Mouse (Mus musculus): Measurements from ENCODE around the gene Wdr92.

The Wdr92 gene

DNA sequence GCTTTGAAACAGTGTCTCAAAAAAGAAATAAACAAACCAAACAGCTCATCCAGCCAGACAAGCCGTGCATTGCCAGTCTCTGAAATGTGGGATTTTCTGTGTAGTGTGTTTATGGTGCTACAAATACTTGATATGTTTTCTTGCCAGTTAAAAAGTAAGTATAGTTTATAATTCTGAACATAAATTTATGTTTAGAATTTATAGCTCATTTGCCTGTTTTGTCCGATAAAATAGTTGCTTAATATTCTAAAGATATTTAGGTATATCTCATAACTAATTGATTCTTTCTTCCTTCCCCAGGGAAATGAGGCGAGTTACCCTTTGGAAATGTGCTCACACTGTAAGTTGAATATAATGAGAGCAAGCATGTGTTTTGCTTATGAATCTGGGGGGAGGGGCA, at the start of gene Wdr92:
Gene Wdr92 (plus strand): TSS at position 301 of the 400 bp plus-strand sequence.
- no peak for DNase-seq (ENCODE audit: low spot score)

DNA sequence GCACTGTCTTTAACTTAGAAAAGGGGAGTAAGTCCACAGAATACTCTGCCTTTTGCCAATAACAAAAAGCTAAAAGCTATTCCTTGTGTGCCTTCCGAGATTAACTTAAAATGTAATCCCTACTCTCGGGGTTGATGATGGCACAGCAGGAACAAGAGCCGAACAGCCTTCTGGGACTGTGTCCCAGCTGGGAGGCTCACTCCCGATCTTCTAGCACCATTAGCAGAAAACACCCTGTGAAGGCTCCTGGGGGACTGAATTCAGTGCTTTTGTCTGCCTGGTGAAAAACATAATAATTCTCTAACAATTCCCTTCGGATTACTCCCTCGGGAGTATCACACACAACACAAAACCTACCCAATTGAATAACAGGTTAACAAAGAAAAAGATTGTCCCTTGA, 46.3 kb upstream of the Wdr92 start:
- DNase-seq (ENCODE audit: low spot score) = no peak

DNA sequence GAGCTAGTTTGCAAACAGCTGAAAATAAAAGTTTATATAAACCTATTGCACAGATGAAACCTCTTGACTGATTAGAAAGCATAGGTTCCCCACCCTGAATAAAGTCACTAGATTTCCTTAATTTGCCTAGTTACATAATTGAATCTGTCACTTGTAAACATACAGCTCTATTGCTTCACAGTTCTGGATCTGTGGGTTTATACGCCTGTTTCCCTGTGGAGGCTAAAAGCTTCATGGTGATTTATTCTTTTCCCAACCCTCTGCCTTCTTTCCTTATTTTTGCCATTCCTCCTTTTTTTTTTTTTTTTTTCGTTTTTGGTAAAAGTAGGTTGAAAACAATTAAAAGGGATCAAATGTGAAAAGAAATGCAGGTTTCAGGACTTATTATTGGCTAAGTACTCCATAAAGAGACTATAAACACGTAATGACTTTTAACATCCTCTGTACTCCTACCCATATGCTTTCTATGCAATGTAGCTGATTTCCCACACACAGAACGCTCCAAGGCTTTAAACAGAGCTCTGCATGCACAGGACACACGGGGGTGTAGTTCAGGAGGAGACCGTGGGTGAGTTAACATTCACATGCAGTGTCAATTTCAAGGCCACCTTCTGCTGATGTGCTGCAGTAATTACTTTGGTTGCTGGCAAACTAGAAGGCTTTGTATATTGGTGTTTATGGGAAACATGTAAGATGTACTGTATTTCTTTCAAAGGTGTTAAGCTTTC, 43.4 kb upstream of the Wdr92 start:
- no peak for DNase-seq (ENCODE audit: low spot score)

DNA sequence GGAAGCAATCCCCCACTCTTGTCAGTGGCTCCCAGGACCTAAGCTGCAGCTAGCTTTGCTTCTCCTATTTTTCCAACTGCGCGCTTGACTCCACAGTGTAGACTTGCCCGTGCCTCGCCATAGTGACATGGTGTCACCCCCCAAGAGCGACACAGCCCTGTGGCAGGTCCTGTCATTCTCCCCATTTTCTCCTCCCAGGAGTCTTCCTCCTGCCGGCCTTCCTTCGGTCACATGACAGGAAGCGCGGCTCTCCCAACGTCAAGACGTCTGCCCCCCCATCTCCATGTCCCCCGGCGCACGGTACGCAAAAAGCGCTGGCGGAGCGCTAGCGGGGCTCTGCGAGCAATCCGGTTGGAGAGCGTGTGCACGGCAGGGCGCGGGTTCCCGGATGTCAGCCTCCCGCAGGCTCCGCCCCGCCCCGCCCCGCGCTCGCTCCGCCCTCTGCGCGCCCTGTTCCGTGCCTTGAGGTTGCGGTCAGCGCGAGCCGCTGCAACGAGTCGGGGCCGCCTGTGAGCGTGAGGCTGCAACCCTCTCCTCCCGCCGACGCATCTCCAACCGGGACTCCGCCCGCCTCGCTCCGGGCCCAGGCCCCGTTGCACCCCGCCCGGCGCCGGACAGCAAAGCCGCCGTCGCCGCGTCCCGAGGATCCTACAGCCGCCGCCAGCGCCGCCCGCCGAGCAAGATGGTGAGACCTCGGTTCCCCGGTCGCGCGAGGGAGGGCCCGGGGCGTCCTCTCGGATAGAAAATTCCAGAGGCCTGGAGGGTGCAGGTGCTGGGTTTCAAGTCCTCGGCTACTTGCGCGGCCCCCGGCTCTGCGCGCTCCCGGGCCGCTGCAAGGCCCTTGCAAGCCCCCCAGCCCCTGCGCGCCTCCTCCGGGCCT, 22.8 kb upstream of the Wdr92 start, which contains the start of gene Ppp3r1:
Gene Ppp3r1 (plus strand): TSS at position 406 of the 880 bp plus-strand sequence.
- peak; percentile 96 for DNase-seq (ENCODE audit: low spot score)

DNA sequence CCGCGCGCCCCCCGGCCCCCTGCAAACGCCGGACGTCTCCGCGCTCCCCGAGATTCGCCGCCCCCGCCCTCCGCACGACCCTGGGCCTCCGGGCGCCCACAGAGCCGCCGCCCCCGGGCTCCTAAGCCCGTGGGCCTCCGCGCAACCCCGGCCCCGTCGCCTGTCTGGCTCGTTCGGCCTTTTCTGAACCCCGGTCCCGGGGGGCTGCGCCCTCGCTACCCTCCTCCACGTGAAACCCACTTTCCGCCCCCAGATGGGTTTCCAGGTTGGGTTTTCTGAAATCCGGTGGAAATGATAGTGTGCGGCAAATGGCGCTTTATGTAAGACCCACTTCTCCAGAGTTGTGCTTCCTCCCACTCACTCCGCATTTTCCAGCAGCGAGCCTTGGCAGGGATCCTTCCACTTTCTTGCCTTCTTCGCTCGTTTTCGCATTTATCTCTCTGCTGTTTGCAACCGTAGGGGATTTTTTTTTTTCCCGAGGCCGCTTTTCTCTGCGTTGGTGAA, 22.1 kb upstream of the Wdr92 start:
- DNase-seq (ENCODE audit: low spot score) = peak; percentile 9

DNA sequence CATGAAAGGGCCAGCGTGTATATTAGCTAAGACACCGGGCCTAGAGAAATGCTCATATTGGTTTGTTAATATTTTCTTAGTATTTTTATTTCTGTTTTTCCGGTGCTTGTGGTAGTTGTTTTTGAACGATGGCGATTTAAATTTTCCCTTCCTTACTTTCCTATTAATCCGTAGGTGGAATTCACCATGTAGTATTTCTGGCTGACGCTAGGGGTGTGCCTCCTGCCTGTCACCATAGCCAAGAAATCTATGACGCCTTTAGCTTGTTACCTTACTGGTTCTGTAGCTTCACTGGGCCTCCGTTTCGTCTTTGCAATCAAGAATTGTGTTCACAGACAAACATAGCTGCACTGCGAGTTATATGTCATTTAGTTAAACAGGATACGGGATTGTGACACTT, 21.7 kb upstream of the Wdr92 start:
- peak; percentile 20 for DNase-seq (ENCODE audit: low spot score)

DNA sequence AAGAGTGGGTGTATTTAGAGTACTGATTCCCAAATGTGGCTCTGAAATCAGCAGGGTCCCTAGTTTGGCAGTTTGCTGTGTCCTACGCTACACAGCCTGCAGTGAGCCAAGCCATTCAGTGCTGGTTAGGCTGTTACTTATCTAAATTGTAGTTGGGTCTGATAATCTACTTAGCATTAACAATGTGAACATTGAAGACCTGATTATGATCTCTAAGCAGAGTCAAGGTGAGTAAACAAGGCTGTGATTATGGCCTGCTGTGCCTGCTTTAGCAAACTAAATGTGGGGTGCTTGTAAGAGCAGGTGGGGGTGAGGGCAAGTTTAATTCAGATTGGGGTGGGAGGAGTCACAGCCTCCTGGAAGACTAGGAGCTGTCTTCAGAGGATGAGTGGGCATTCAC, 18.0 kb upstream of the Wdr92 start:
- no peak for DNase-seq (ENCODE audit: low spot score)

DNA sequence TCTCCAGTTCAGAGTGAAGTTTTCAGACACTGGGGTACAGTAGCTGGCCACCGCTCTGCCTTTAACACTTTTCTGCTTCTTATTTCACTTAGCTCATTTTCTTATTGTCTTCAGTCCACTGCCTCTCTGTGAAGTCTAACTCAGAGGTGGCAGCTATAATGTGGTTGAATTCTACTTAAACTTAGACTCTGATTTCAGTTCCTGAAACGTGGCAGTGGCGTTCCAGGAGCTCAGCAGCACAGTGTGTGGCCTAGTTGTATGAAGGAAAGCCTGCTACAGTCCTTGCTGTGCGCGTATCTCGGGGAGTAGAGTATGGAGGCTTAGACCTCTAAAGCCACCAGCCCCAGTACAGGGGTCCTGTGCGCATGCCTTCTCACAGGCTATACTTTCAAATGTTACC, 15.3 kb upstream of the Wdr92 start:
- DNase-seq (ENCODE audit: low spot score) = no peak

DNA sequence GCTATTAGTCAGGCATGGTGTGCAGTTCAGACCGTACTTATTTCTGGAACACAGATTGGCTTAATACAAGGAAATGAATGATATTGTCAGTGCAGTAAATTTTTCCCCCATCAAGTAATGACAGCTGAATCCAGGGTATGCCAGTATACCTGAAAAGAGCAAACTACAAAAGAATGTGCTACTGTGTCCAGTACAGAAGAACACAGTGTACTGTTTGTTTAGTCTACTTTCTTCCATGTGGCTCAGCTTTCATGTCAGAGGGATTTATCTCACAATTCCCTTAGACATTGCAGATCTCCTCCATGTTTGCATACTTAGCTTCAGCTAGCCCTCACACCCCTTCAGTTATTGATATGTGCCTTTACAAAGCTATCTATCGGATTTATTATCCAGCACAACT, 12.6 kb upstream of the Wdr92 start:
- DNase-seq (ENCODE audit: low spot score) = no peak

DNA sequence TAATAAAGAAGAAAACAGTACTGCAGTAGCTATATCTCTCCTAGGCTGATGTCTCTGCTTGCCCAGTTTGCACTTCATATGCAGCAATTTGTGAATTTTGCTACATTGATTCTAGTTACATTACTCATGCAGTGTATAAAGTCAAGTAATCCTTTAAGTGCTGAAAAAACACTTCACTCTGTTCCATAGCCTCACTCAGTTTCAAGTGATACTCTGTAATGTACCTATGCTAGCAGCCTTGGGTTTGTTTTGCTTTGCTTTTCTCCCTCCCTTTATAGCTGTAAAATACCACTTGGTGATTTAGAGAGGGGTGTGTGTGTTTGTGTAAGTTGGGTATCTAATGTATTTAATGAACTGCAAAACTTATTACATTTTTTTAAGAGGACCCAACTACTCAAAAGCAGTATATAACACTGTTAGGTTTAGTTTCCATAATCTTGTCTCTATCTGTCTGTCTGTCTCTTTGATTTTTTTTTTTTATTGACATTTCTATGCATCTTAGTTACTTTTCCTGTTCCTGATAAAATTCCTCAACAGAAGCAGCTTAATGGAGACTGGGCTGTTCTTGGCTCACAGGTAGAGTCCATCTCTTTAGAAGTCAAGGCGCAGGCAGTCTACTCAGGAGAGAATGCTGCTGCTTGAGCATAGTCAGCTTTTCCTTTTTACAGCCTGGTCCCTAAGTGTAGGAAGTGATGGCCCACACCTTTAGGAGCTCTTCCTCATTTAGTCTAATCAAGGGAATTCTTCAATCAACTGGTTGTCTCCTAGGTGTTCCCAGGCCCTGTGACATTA, 10.8 kb upstream of the Wdr92 start:
- DNase-seq (ENCODE audit: low spot score) = no peak

DNA sequence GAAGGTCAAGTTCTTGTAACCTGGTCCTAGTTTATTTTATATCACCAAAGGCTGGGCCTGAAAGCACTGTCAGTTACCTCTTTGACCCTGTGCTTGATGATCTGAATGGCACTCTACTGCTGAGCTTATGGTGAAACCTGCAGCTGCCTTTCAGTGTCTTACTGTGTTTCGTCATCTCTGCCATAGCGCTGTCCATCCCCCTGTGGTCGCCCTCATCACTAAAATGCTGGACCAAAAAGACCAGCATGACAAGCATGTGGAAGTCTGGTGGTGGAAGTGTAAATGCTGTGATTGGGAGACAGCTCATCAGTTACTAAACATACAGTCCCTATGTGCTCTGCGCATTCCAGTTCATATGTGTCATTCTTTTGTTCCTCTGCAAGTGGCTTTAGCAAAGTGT, 9.6 kb upstream of the Wdr92 start:
- no peak for DNase-seq (ENCODE audit: low spot score)

DNA sequence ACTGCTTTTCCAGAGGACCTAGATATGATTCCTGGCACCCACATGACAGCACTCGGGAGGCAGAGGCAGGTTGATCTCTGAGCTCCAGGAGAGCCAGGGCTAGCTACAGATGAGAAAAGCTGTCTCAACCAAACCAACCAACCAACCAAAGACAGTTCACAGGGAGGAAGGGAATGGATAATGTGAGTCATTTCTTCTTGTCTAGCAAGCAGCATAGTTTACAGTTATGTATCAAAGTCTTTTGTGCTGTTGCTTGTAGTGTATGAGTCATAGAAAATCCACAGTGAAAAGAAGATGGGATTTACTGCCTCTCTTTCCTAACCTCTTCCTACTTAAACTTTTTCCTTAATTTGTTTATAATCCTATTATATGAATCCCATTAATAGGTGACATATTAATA, 5.3 kb upstream of the Wdr92 start:
- DNase-seq (ENCODE audit: low spot score) = no peak

DNA sequence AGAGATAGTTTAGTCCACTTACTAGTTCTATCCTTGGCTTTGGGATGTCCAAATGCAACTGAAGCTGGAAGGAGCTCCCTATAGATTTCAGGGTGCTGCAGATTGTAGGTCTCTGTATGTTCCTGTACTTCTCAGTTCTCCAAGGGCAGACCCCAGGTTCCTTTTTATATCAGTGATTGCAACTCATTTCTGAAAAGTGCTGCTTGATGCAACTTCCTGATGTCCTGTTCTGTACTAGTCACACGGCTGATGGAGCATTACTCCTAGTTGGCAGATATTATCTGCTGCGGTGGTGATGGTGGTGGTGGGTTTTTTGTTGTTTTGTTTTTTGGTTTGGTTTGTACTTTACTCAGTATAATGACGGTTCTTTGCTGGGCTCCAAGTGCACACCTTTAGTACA, 1.2 kb upstream of the Wdr92 start:
- DNase-seq (ENCODE audit: low spot score) = no peak

DNA sequence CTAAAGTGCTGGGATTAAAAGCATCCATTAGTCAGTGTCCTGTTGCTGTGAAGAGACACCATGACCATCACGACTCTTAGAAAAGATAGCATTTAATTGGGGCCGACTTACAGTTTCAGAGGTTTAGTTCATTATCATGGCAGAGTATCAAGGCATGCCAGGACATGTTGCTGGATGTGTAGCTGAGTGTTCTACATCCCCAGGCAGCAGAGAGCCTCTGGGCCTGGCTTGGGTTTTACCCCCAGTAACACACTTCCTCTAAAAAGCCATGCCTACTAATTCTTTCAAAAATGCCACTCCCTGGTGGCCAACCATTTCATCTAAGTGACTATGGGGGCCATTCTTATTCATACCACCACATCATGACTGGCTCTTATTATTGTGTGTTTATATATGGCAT, 1.3 kb downstream of the Wdr92 start:
- DNase-seq (ENCODE audit: low spot score) = no peak

DNA sequence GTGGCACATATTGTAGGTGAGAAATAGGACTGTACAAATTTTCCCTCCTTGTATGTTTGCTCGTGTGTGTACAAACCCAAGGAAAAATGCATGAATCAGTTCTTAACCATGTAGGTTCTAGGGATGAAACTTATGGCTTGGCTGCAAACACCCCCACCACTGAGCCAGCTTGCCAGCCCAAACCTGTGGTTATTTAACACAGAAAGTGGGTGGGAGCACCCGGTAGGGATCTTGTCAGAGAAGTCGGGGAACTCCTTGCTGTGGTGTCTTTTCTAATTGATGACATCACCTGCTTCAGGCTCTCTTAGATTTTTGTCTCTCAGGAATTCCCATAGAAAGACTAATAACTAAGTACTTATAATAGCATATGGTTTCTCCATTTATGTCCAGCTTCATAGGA, 5.7 kb downstream of the Wdr92 start:
- no peak for DNase-seq (ENCODE audit: low spot score)

DNA sequence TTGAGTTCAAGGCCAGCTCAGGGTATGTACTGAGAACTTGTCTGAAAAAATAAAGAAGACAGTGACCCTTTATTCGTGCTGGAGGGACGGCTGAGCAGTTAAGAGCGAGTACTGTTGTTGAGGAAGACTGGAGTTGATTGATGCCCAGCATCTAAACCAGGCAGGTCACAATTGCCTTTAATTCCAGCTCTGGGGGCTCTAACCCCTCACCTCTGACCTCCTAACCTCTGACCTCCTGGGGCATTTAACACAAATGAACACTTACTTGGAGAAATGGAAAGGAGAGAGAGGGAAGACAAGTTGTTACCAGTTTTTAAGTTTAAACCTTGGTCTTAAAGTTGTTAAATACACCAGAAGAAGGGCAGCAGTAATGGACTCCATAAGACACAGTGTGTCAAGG, 6.9 kb downstream of the Wdr92 start:
- no peak for DNase-seq (ENCODE audit: low spot score)

DNA sequence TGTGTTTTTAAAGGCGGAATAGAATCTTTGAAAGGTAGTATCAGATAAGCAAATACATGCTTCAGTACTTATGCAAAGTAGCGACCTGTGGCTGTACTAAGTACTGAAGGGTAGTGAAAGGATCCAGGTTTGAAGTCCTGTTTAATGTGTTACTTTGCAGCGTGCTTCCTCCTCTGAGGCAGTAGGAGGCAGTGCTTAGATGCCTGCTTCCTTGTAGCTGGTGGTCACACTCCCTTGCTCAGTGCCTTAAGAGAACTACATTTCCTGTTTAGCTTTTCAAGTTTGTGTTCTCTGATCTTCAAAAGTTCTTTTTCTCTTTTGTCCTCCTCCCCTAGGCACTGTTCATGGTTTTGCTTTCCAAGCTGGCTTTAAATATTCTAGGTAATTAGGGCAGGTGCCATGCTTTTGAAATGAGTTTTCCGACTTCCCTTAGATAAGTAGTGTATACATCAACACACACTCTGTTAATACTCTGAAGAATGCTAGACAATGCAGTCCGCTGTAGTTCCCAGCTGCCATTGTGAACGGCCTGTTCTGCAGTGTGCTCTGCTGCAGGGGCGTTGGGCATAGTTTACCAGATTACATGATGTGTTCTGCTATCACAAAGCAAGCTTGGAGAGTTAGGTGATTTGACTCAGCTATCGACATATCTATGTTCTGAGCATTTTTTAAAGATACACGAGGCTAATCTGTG, 10.4 kb downstream of the Wdr92 start:
- DNase-seq (ENCODE audit: low spot score) = no peak

DNA sequence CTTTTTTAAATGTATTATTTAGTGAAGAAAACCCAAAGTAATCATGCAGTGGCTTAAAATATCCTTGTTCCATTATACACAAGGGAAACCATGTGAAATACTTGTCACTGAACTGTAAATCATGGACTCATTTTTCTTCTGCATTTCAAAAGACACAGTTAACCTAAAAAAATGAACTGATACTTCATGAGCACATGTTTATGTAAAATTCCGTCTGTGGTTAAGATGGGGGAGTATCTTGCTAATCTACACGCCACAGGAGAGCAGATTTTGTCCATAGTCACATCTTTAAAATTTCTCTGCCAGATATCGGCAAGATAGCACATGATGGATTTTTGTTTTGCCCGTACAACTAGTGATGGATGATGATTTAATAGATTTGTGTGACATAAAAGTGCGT, 17.3 kb downstream of the Wdr92 start:
- DNase-seq (ENCODE audit: low spot score) = no peak

DNA sequence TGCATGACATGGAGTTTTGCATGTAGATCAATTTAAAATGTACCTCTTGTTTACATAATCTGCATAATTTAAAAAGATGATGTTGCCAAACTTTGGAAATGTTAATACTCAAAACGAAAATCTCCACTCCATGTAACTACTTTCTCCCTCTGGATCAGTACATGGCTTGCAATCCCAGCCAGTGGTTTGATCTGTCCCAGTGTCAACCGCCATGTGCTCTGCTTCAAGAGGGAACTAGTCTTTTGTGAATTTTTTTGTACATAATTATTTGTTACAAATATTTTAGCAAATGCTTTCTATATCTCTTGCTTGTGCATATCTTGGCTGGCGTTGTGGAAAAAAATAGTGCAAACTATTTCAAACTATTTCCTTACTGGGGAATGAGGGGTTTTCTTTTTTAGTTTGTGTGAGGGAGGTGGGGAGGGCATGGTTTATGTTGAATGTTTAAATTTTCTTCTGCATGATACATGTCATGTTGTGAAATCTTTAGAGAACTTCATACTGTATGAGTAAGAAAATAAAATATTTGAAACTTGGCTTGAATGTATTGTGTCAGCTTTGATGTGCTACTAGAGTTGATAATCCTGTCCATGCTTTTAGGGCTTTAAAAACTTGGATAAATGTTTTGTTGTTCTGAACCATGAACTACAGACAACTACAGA, 18.1 kb downstream of the Wdr92 start:
- no peak for DNase-seq (ENCODE audit: low spot score)

DNA sequence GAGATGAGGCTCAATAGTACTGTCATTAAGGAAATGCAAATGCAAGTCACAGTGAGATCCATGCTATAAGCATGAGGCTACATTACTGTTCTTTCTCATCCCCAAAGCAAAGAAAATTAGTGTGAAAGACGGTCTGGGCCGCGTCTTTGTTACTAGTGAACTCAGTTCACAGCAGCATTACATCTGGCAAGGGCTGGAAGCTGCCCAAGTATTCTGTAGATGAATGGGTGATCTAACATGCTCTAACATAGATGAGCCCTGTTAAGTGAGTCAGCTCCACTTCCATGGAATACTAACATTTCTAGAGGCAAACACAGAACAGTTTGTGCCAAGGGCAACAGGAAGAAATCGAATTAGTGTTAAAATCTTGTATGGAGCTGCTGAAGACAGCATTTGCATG, 19.0 kb downstream of the Wdr92 start:
- no peak for DNase-seq (ENCODE audit: low spot score)

DNA sequence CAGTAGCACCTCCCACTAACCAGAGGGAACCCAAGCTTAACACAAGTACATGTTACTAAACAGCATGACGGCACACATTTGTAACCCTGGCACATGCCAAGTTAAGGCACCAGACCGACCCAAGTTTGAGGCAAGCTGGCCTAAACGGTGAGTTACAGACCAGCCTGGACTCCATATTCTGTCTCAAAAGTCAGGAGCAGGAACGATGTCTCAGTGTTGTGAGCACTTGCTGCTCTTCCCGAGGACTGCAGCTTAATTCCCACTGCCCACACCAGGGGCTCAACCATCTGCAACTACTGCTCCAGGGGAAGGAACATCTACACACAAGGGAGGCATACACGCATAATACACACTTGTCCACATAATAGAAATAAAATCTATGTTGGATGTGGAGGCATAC, 20.6 kb downstream of the Wdr92 start:
- no peak for DNase-seq (ENCODE audit: low spot score)
